In genomic region chr15:100029900-100030299, GRCm38 (mm10) we compare ENCODE assay signal across 23 mouse cellular contexts. TPM values are rescaled to one million over a fixed set of nuclear protein-coding genes. Genes with fewer than 3 reads are reported as not detected.
DNase-seq lines count a peak whose midpoint lies in the region; ATAC-seq and TF ChIP-seq lines count a peak whose summit lies in the region.
"Had no signal": no experiment of that assay in that cellular context is flagged by ENCODE, and none has a peak within 500 bp of the region (broad histone marks: within the 10 kb centered on the region; RNA-seq: fewer than 3 reads in every experiment).

No protein-coding gene starts in this region.

- peak overlapping the region; percentile 1; the same call in 1 of the 2 replicates for H3K27ac ChIP-seq in embryonic facial prominence, embryonic 15.5 days (replicated peaks)
- H3K27ac ChIP-seq in embryonic facial prominence, embryonic 10.5 days (replicated peaks) = no peak overlapping the region
- no peak overlapping the region for H3K27ac ChIP-seq in forebrain, postnatal 0 days (ENCODE audit: low read depth, low read length)
- no peak overlapping the region for H3K27ac ChIP-seq in forebrain, embryonic 12.5 days
- H3K27ac ChIP-seq in midbrain, embryonic 11.5 days (ENCODE audit: low read depth, low read length) = no peak overlapping the region
- H3K27ac ChIP-seq in midbrain, embryonic 15.5 days = no peak overlapping the region
- H3K27ac ChIP-seq: embryonic facial prominence, embryonic 13.5 days; gastrocnemius, adult 2 months; hindbrain, embryonic 10.5 days; hindbrain, embryonic 14.5 days; intestine, embryonic 15.5 days had no signal

- H3K4me3 ChIP-seq in embryonic facial prominence, embryonic 15.5 days (replicated peaks) = no peak overlapping the region
- H3K4me3 ChIP-seq in embryonic facial prominence, embryonic 10.5 days = no peak overlapping the region
- H3K4me3 ChIP-seq in forebrain, postnatal 0 days (ENCODE audit: low read depth, low read length) = no peak overlapping the region
- no peak overlapping the region for H3K4me3 ChIP-seq in forebrain, embryonic 12.5 days (replicated peaks)
- no peak overlapping the region for H3K4me3 ChIP-seq in midbrain, embryonic 11.5 days (ENCODE audit: low read depth, low read length)
- no peak overlapping the region for H3K4me3 ChIP-seq in midbrain, embryonic 15.5 days
- H3K4me3 ChIP-seq: embryonic facial prominence, embryonic 13.5 days; gastrocnemius, adult 2 months; heart, embryonic 12.5 days; hindbrain, embryonic 10.5 days; intestine, embryonic 15.5 days had no signal

- H3K9ac ChIP-seq in embryonic facial prominence, embryonic 15.5 days = no peak overlapping the region
- H3K9ac ChIP-seq in forebrain, postnatal 0 days = no peak overlapping the region
- no peak overlapping the region for H3K9ac ChIP-seq in forebrain, embryonic 12.5 days
- H3K9ac ChIP-seq in midbrain, embryonic 11.5 days (ENCODE audit: low read length) = no peak overlapping the region
- no peak overlapping the region for H3K9ac ChIP-seq in midbrain, embryonic 15.5 days
- H3K9ac ChIP-seq: embryonic facial prominence, embryonic 13.5 days; heart, embryonic 12.5 days; hindbrain, embryonic 14.5 days; intestine, embryonic 15.5 days had no signal

- H3K4me2 ChIP-seq in embryonic facial prominence, embryonic 15.5 days (replicated peaks) = no peak overlapping the region
- H3K4me2 ChIP-seq in forebrain, postnatal 0 days (ENCODE audit: low read depth) = no peak overlapping the region
- no peak overlapping the region for H3K4me2 ChIP-seq in forebrain, embryonic 12.5 days
- H3K4me2 ChIP-seq in midbrain, embryonic 11.5 days = no peak overlapping the region
- H3K4me2 ChIP-seq in midbrain, embryonic 15.5 days = no peak overlapping the region
- H3K4me2 ChIP-seq: embryonic facial prominence, embryonic 13.5 days; heart, embryonic 12.5 days; hindbrain, embryonic 14.5 days; intestine, embryonic 15.5 days had no signal

- no peak for DNase-seq in embryonic facial prominence, embryonic 10.5 days (ENCODE audit: low spot score)
- peak; percentile 54 for DNase-seq in forebrain, postnatal 0 days
- DNase-seq in midbrain, embryonic 11.5 days (ENCODE audit: low spot score, missing footprints) = peak; percentile 21
- DNase-seq: adrenal gland, adult 8-10 months; adrenal gland, postnatal 36 days; B cell, adult 2 months; cerebellum, adult 11-12 months; cerebellum, adult 9-10 months; cerebellum, postnatal 25 days; gastrocnemius, adult 2 months; gastrocnemius, postnatal 25 days; kidney, adult 18-20 months had no signal

- no peak for ATAC-seq in embryonic facial prominence, embryonic 15.5 days (ENCODE audit: insufficient number of reproducible peaks, low FRiP score, low TSS enrichment, low read depth)
- no peak for ATAC-seq in forebrain, postnatal 0 days
- no peak for ATAC-seq in forebrain, embryonic 12.5 days (ENCODE audit: low FRiP score)
- no peak for ATAC-seq in midbrain, embryonic 11.5 days (ENCODE audit: low FRiP score)
- ATAC-seq in midbrain, embryonic 15.5 days (replicated peaks) = no peak
- ATAC-seq in megakaryocyte, adult 5-6 weeks (ENCODE audit: poor library complexity, severe bottlenecking) = no peak
- ATAC-seq: CD4-positive, CD25-positive, alpha-beta regulatory T cell, adult 4 months had no signal

- H3K4me1 ChIP-seq in embryonic facial prominence, embryonic 15.5 days = 0 out of 2 replicates have a peak, but pooled peaks cover 3% of the 10 kb centered on the region
- no peaks in the 10 kb centered on the region for H3K4me1 ChIP-seq in embryonic facial prominence, embryonic 10.5 days
- peaks cover 4% of the 10 kb centered on the region; the same call in 1 of the 2 replicates for H3K4me1 ChIP-seq in forebrain, postnatal 0 days (ENCODE audit: insufficient read depth)
- no peaks in the 10 kb centered on the region for H3K4me1 ChIP-seq in forebrain, embryonic 12.5 days
- no peaks in the 10 kb centered on the region for H3K4me1 ChIP-seq in midbrain, embryonic 11.5 days (ENCODE audit: control insufficient read depth, insufficient read depth, low read length)
- H3K4me1 ChIP-seq in midbrain, embryonic 15.5 days = no peaks in the 10 kb centered on the region
- H3K4me1 ChIP-seq: embryonic facial prominence, embryonic 13.5 days; heart, embryonic 12.5 days; hindbrain, embryonic 10.5 days; intestine, embryonic 15.5 days had no signal

- TF ChIP-seq CTCF in forebrain, postnatal 0 days (IDR thresholded peaks at IDR 0.05; ENCODE audit: low read depth) = no peak

- H3K27me3 ChIP-seq in embryonic facial prominence, embryonic 15.5 days = no peaks in the 10 kb centered on the region
- no peaks in the 10 kb centered on the region for H3K27me3 ChIP-seq in embryonic facial prominence, embryonic 10.5 days (replicated peaks; ENCODE audit: low read depth, poor library complexity, severe bottlenecking)
- no peaks in the 10 kb centered on the region for H3K27me3 ChIP-seq in forebrain, postnatal 0 days (ENCODE audit: insufficient read depth, low read length)
- H3K27me3 ChIP-seq in forebrain, embryonic 12.5 days = no peaks in the 10 kb centered on the region
- H3K27me3 ChIP-seq in midbrain, embryonic 11.5 days (ENCODE audit: control insufficient read depth, insufficient read depth, low read length) = no peaks in the 10 kb centered on the region
- no peaks in the 10 kb centered on the region for H3K27me3 ChIP-seq in midbrain, embryonic 15.5 days (replicated peaks)
- H3K27me3 ChIP-seq: embryonic facial prominence, embryonic 13.5 days; heart, embryonic 12.5 days; intestine, embryonic 15.5 days had no signal

- H3K9me3 ChIP-seq in embryonic facial prominence, embryonic 15.5 days (replicated peaks) = no peaks in the 10 kb centered on the region
- H3K9me3 ChIP-seq in embryonic facial prominence, embryonic 10.5 days = no peaks in the 10 kb centered on the region
- no peaks in the 10 kb centered on the region for H3K9me3 ChIP-seq in forebrain, postnatal 0 days (ENCODE audit: low read length)
- H3K9me3 ChIP-seq in forebrain, embryonic 12.5 days = no peaks in the 10 kb centered on the region
- H3K9me3 ChIP-seq in midbrain, embryonic 11.5 days (ENCODE audit: control insufficient read depth, low read length) = no peaks in the 10 kb centered on the region
- H3K9me3 ChIP-seq in midbrain, embryonic 15.5 days = no peaks in the 10 kb centered on the region
- H3K9me3 ChIP-seq: embryonic facial prominence, embryonic 13.5 days; G1E; hindbrain, embryonic 10.5 days; intestine, embryonic 15.5 days had no signal

- 81% methylated on average over 2 of the region's 2 CpGs for WGBS in embryonic facial prominence, embryonic 15.5 days
- 88% methylated on average over 2 of the region's 2 CpGs for WGBS in embryonic facial prominence, embryonic 10.5 days
- WGBS in forebrain, postnatal 0 days = 81% methylated on average over 2 of the region's 2 CpGs
- 81% methylated on average over 2 of the region's 2 CpGs for WGBS in forebrain, embryonic 12.5 days
- 91% methylated on average over 2 of the region's 2 CpGs for WGBS in midbrain, embryonic 11.5 days
- 96% methylated on average over 2 of the region's 2 CpGs for WGBS in midbrain, embryonic 15.5 days

- no peaks in the 10 kb centered on the region for H3K36me3 ChIP-seq in embryonic facial prominence, embryonic 15.5 days
- no peaks in the 10 kb centered on the region for H3K36me3 ChIP-seq in embryonic facial prominence, embryonic 10.5 days (replicated peaks)
- H3K36me3 ChIP-seq in forebrain, postnatal 0 days (ENCODE audit: insufficient read depth) = no peaks in the 10 kb centered on the region
- H3K36me3 ChIP-seq in forebrain, embryonic 12.5 days (replicated peaks) = no peaks in the 10 kb centered on the region
- no peaks in the 10 kb centered on the region for H3K36me3 ChIP-seq in midbrain, embryonic 11.5 days (ENCODE audit: control insufficient read depth, insufficient read depth, low read length)
- H3K36me3 ChIP-seq in midbrain, embryonic 15.5 days (replicated peaks) = no peaks in the 10 kb centered on the region
- H3K36me3 ChIP-seq: embryonic facial prominence, embryonic 13.5 days; G1E; heart, embryonic 12.5 days; hindbrain, embryonic 10.5 days; intestine, embryonic 15.5 days had no signal

RNA-seq across cellular contexts. Expression of gene Dip2b, which starts 8.6 kb away (rescaled TPM):
- 11.2 and 11.5 TPM in 2 replicates for polyA plus RNA-seq in embryonic facial prominence, embryonic 15.5 days (2015; fragmentation: Nextera tagmentation; extraction: Ambion mirVana)
- polyA plus RNA-seq in embryonic facial prominence, embryonic 10.5 days (2016; fragmentation: Nextera tagmentation; extraction: Ambion mirVana) = 16.2 and 16.9 TPM in 2 replicates
- 29.3 and 40.6 TPM in 2 replicates for total RNA-seq in forebrain, postnatal 0 days (2014; rRNA removed)
- 4.7 and 8.3 TPM in 2 replicates for polyA plus RNA-seq in forebrain, postnatal 0 days (2015; fragmentation: Nextera tagmentation; extraction: Ambion mirVana)
- polyA plus RNA-seq in forebrain, embryonic 12.5 days (2016; fragmentation: Nextera tagmentation; extraction: Ambion mirVana) = 25.8 and 27.3 TPM in 2 replicates
- polyA plus RNA-seq in midbrain, embryonic 11.5 days (2014; fragmentation: Nextera tagmentation; extraction: Ambion mirVana) = 22.3 and 23.9 TPM in 2 replicates
- 18.9 and 20.2 TPM in 2 replicates for polyA plus RNA-seq in midbrain, embryonic 15.5 days (2015; fragmentation: Nextera tagmentation; extraction: Ambion mirVana)
- 17.2 and 17.6 TPM in 2 replicates for total RNA-seq in megakaryocyte, adult 5-6 weeks (2015)
- 13.5 and 14.4 TPM in 2 replicates for total RNA-seq in megakaryocyte, adult 5-6 weeks (2017)
